Mouse (Mus musculus): ENCODE results near the gene Gm21425.
"Not testable (repeated sequence)": the region's sequence is repeated elsewhere in the genome, so short reads cannot be mapped to it uniquely, and the experiment has no call there.

The Gm21425 gene

GRCm38 (mm10) chrY:13161668-13162067 is at the start of gene Gm21425:
Gene Gm21425, plus strand, starts transcription at chrY:13161968.
- DNase-seq, result not testable (repeated sequence)

- not testable (repeated sequence) for DNase-seq
Measured at GRCm38 (mm10) chrY:13133392-13133791, 28.4 kb upstream of the Gm21425 start, which contains the start of gene Gm21891. Gene Gm21891, minus strand, starts transcription at chrY:13133492.
